Mouse (Mus musculus) 3T3-L1 (cell line): Measurements from ENCODE around the gene Fam107a.

Experiments
- DNase-seq: peaks from one replicate; pipeline ENCODE4 v3.0.0-alpha.2; 2015; ENCODE audit warnings: low read depth, low spot score

Fam107a gene

DNA sequence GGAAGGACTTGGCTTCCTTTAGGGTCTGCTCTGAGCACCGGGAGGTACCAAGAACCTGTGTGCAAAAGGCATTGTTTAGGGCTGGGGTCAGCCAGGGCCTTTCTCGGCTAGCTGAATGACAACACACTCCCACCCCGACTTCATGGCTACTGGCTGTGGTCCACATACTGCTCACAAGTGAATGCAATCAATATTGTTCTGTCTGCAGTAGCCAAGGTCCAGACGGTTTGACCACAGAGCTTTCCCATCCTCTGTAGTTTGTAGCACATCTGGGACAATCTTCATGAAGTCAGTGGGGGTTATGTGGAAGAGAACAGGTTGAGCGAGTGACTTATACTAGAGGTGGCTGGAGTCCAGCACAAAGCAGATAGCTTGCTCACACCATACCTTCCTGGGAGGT, 60.9 kb downstream of the Fam107a start:
- no peak for DNase-seq

DNA sequence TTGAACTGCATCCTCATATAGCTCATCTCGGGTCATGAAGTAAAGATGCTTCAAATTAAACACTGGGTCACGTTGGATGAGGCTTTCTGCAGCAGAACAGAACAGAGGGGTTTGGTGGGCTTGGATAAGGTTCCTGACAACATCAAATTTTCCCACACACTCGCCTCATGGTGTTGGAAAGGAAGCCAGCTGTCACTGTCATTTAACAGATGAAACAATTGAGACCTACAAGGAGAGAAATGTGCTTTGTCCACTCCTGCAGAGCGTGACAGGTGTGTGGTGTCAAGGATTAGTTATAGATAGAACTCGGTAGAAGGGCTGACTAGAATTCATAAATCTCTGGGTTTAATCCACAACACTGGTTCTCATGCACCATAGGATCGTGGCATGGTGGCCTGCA, 61.8 kb downstream of the Fam107a start:
- DNase-seq: no peak

DNA sequence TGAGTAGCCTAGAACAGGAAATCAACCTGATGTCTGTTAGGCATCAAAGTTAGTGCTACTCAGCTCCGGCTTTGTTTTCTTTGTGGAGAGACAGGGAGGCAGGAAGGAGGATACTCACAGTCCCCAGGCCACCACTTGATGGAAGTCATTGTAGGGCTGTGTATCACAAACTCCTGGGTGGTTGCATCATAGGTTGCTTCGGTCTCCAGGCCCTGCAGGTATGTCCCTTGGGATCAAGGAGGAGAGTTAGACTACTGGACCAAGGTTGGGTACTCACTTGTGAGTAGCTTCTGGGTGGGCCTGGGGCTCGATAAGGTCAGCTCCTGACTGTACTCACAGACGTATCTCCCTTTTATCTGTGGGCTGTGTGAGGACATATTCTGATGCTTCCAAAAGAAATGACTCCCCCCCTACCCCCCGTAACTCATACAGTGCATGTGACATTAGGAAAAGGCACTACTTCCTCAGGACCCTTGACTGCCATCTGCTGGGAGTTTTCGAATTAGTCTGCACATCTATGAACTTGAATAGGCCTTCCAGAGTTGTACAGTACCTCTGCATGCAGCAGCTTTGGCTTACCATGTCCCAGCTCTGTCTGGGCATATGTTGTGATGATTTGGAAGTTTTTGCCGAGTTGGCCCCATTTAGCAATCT, 62.6 kb downstream of the Fam107a start:
- peak; percentile 71 for DNase-seq

DNA sequence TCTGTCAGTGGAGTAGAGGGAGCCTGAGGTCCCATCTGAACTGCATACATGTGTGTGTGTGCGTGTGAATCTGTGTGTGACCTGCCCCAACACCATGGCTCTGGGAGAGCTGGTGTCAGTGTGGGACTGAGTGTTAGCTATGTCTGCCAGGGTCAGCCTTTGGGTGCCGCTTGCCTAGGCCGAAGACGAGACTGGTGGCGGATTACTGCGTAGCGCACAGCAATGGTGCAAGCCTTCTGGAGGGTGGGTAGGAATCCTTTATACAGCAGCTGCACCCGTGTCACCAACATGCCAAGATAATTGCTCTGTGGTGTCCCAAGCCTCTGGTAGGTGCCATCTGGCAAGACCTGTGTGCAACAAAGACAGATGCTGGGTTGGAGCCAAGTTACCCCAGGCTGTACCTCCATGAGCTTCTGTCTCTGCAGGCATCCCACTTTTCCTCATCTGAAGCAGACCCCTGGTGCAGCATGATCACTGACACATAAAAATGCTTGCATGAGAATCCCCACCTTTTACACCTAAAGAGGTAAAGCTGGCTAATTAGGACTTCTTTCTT, 66.4 kb downstream of the Fam107a start:
- DNase-seq: no peak

DNA sequence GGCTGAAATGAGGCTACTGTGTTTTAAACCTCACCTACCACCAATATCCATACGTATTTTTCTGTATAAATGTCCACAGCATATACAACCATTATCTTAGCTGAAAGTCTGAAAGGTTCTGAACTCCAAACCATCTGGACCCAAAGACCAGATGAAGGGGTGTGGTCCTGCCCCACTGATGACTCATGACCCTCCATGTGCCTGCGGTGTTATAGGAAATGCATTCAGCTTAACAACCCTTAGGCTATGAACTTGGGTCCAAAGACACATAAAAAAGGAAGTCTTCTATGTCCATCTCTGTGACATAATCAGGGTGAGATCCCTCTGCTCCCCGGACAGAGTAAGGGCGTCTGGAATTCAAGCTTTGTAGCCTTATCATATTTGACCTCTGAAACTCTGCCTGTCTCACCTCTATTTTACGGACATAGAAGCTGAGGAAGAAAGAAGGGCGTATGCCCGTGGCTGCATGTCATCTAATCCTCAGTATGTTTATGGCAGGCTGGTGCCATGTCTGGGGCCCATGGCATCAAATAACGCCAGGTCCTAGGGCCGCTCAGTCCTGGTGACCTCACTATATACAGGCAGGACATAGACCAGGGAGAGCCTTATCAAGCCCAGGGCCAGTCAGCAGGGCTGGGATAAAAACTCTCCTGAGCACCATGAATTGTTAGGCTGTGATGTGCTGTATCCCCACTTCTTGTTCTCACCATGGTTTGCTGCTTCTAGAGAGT, 67.5 kb downstream of the Fam107a start:
- DNase-seq: peak; percentile 25

DNA sequence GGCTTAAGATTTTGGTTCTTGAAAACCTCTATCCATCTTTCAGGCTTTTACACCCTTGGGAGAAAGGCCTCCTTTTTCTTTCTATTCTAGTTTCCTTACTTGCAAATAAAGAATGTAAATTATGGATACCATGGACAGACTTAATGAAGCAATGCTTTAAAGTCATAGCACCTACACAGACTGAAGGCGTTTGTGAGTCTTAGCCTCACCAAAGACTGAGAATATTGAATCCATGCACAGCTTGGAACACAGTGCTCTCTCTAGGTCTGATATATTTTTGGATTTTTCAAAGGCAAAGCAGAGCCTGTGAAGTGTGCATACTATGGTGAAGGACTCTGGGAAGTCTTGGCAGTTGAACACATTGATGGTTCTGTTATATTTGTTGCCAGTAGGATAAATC, 68.6 kb downstream of the Fam107a start:
- no peak for DNase-seq

DNA sequence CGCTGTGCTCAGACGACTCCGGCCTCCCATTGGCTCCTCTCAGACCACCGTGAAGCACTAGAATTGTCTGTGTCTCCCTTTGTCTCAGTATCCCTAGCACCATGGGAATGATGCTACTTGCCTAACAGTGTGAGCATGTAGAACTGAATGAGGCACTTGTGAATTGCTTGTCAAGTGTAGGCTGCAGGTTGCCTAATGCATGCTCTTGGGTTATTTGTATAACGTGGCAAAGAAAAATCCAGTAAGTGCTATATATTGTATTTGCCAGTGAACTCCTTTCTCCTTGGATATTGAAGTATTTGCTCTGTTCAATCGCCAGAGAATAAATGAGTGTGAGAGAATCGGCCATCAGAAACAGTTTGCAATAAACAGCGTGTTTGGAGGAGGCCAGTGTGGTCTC, 70.9 kb downstream of the Fam107a start:
- no peak for DNase-seq
